In genomic region chr10:61150616-61151015, GRCm38 (mm10) we compare ENCODE assay signal across 19 mouse cellular contexts. TPM values are rescaled to one million over a fixed set of nuclear protein-coding genes. Genes with fewer than 3 reads are reported as not detected.
DNase-seq lines count a peak whose midpoint lies in the region; ATAC-seq and TF ChIP-seq lines count a peak whose summit lies in the region.
"Had no signal": no experiment of that assay in that cellular context is flagged by ENCODE, and none has a peak within 500 bp of the region (broad histone marks: within the 10 kb centered on the region; RNA-seq: fewer than 3 reads in every experiment).

No protein-coding gene starts in this region.

- DNase-seq in forebrain, embryonic 14.5 days (ENCODE audit: low spot score): peak; percentile 14
- no peak for DNase-seq in forebrain, embryonic 11.5 days (ENCODE audit: low spot score)
- DNase-seq in lung, postnatal 0 days (ENCODE audit: low spot score): peak; percentile 13
- DNase-seq in lung, postnatal 25 days (ENCODE audit: low spot score): no peak
- DNase-seq: cerebellum, adult 18-20 months; heart, adult 18-20 months; heart, postnatal 10 days; kidney, adult 9 months; layer of hippocampus, adult 9-11 months had no signal

- no peak for ATAC-seq in forebrain, embryonic 14.5 days
- no peak for ATAC-seq in forebrain, embryonic 11.5 days (replicated peaks; ENCODE audit: low FRiP score)
- ATAC-seq in lung, postnatal 0 days: no peak
- ATAC-seq in embryonic facial prominence, embryonic 15.5 days (ENCODE audit: insufficient number of reproducible peaks, low FRiP score, low TSS enrichment, low read depth): no peak
- no peak for ATAC-seq in megakaryocyte progenitor cell, adult 5-6 weeks (replicated peaks; ENCODE audit: poor library complexity)
- ATAC-seq: midbrain, embryonic 13.5 days had no signal

- peaks cover under 1% of the 10 kb centered on the region; the same call in 1 of the 2 replicates for H3K4me1 ChIP-seq in forebrain, embryonic 14.5 days (ENCODE audit: control insufficient read depth, insufficient read depth, low read length)
- 0 out of 2 replicates have a peak, but pooled peaks cover under 1% of the 10 kb centered on the region for H3K4me1 ChIP-seq in forebrain, embryonic 11.5 days (replicated peaks; ENCODE audit: control insufficient read depth, insufficient read depth, low read length)
- H3K4me1 ChIP-seq in lung, postnatal 0 days (ENCODE audit: insufficient read depth, low read depth, low read length): peaks cover 2% of the 10 kb centered on the region; the same call in 1 of the 2 replicates
- H3K4me1 ChIP-seq in bone marrow macrophage, adult 2 months (ENCODE audit: control insufficient read depth, insufficient read depth, low read length): peaks cover 27% of the 10 kb centered on the region
- H3K4me1 ChIP-seq in embryonic facial prominence, embryonic 15.5 days: peaks cover 5% of the 10 kb centered on the region

- H3K27me3 ChIP-seq in forebrain, embryonic 14.5 days (replicated peaks; ENCODE audit: control insufficient read depth, insufficient read depth, low read length): no peaks in the 10 kb centered on the region
- no peaks in the 10 kb centered on the region for H3K27me3 ChIP-seq in forebrain, embryonic 11.5 days (ENCODE audit: control insufficient read depth, insufficient read depth, low read length)
- H3K27me3 ChIP-seq in lung, postnatal 0 days (replicated peaks; ENCODE audit: insufficient read depth, low read length): no peaks in the 10 kb centered on the region
- no peaks in the 10 kb centered on the region for H3K27me3 ChIP-seq in embryonic facial prominence, embryonic 15.5 days
- H3K27me3 ChIP-seq: hindbrain, embryonic 15.5 days; midbrain, embryonic 13.5 days had no signal

- H3K4me3 ChIP-seq in forebrain, embryonic 14.5 days (ENCODE audit: low read depth, low read length): no peak overlapping the region
- no peak overlapping the region for H3K4me3 ChIP-seq in forebrain, embryonic 11.5 days (ENCODE audit: low read depth, low read length)
- no peak overlapping the region for H3K4me3 ChIP-seq in lung, postnatal 0 days (ENCODE audit: low read depth, low read length)
- H3K4me3 ChIP-seq in bone marrow macrophage, adult 2 months (ENCODE audit: insufficient read depth, low read length): no peak overlapping the region
- no peak overlapping the region for H3K4me3 ChIP-seq in embryonic facial prominence, embryonic 15.5 days (replicated peaks)
- H3K4me3 ChIP-seq: forebrain, embryonic 10.5 days; hindbrain, embryonic 15.5 days; midbrain, embryonic 13.5 days had no signal

- no peak for TF ChIP-seq POLR2A in bone marrow macrophage, adult 2 months (IDR thresholded peaks at IDR 0.05; ENCODE audit: borderline replicate concordance, low read depth, low read length)

- TF ChIP-seq EP300 in lung, postnatal 0 days (IDR thresholded peaks at IDR 0.05): no peak

- no peak overlapping the region for H3K27ac ChIP-seq in forebrain, embryonic 14.5 days (ENCODE audit: low read depth, low read length)
- H3K27ac ChIP-seq in forebrain, embryonic 11.5 days (ENCODE audit: low read depth, low read length): no peak overlapping the region
- no peak overlapping the region for H3K27ac ChIP-seq in lung, postnatal 0 days (ENCODE audit: low read length)
- 0 out of 2 replicates have a peak overlapping the region, but pooled peaks have one; percentile 43 for H3K27ac ChIP-seq in bone marrow macrophage, adult 2 months (ENCODE audit: insufficient read depth, low read depth, low read length)
- peak overlapping the region; percentile 55; the same call in 1 of the 2 replicates for H3K27ac ChIP-seq in embryonic facial prominence, embryonic 15.5 days (replicated peaks)
- H3K27ac ChIP-seq: forebrain, embryonic 10.5 days; hindbrain, embryonic 15.5 days; midbrain, embryonic 13.5 days had no signal

- no peak overlapping the region for H3K4me2 ChIP-seq in forebrain, embryonic 14.5 days (ENCODE audit: low read length)
- H3K4me2 ChIP-seq in forebrain, embryonic 11.5 days (ENCODE audit: low read depth, low read length, severe bottlenecking): no peak overlapping the region
- no peak overlapping the region for H3K4me2 ChIP-seq in lung, postnatal 0 days (replicated peaks; ENCODE audit: low read depth, low read length)
- H3K4me2 ChIP-seq in embryonic facial prominence, embryonic 15.5 days (replicated peaks): no peak overlapping the region
- H3K4me2 ChIP-seq: hindbrain, embryonic 15.5 days; midbrain, embryonic 13.5 days had no signal

- H3K9me3 ChIP-seq in forebrain, embryonic 14.5 days (replicated peaks; ENCODE audit: control insufficient read depth, low read length): no peaks in the 10 kb centered on the region
- H3K9me3 ChIP-seq in forebrain, embryonic 11.5 days (ENCODE audit: control insufficient read depth, low read length): no peaks in the 10 kb centered on the region
- H3K9me3 ChIP-seq in lung, postnatal 0 days (ENCODE audit: low read length): no peaks in the 10 kb centered on the region
- no peaks in the 10 kb centered on the region for H3K9me3 ChIP-seq in embryonic facial prominence, embryonic 15.5 days (replicated peaks)
- H3K9me3 ChIP-seq: forebrain, embryonic 10.5 days; hindbrain, embryonic 15.5 days; midbrain, embryonic 13.5 days had no signal

- 40% methylated on average over 6 of the region's 6 CpGs for WGBS in forebrain, embryonic 14.5 days
- WGBS in forebrain, embryonic 11.5 days: 61% methylated on average over 6 of the region's 6 CpGs
- WGBS in lung, postnatal 0 days: 18% methylated on average over 6 of the region's 6 CpGs
- 40% methylated on average over 6 of the region's 6 CpGs for WGBS in embryonic facial prominence, embryonic 15.5 days

- H3K9ac ChIP-seq in forebrain, embryonic 14.5 days (ENCODE audit: low read length): no peak overlapping the region
- H3K9ac ChIP-seq in forebrain, embryonic 11.5 days (ENCODE audit: low read length): no peak overlapping the region
- no peak overlapping the region for H3K9ac ChIP-seq in lung, postnatal 0 days (replicated peaks; ENCODE audit: low read depth)
- no peak overlapping the region for H3K9ac ChIP-seq in embryonic facial prominence, embryonic 15.5 days
- H3K9ac ChIP-seq: hindbrain, embryonic 15.5 days; midbrain, embryonic 13.5 days had no signal

- no peaks in the 10 kb centered on the region for H3K36me3 ChIP-seq in forebrain, embryonic 14.5 days (ENCODE audit: control insufficient read depth, insufficient read depth, low read length)
- H3K36me3 ChIP-seq in forebrain, embryonic 11.5 days (ENCODE audit: control insufficient read depth, insufficient read depth, low read length): no peaks in the 10 kb centered on the region
- no peaks in the 10 kb centered on the region for H3K36me3 ChIP-seq in lung, postnatal 0 days (ENCODE audit: insufficient read depth, low read length)
- H3K36me3 ChIP-seq in embryonic facial prominence, embryonic 15.5 days: no peaks in the 10 kb centered on the region
- H3K36me3 ChIP-seq: forebrain, embryonic 10.5 days; hindbrain, embryonic 15.5 days; midbrain, embryonic 13.5 days had no signal

- no peak for TF ChIP-seq CTCF in lung, postnatal 0 days (IDR thresholded peaks at IDR 0.05)
- TF ChIP-seq CTCF in bone marrow macrophage, adult 2 months (IDR thresholded peaks at IDR 0.05; ENCODE audit: low read depth, low read length): no peak

RNA-seq across cellular contexts. Expression of gene Sgpl1, which starts 3.1 kb away (rescaled TPM):
- polyA plus RNA-seq in forebrain, embryonic 14.5 days (2014; fragmentation: Nextera tagmentation; extraction: Ambion mirVana): 65.7 and 66.8 TPM in 2 replicates
- 78.0 and 83.0 TPM in 2 replicates for polyA plus RNA-seq in forebrain, embryonic 11.5 days (2014; fragmentation: Nextera tagmentation; extraction: Ambion mirVana)
- 33.7 and 36.3 TPM in 2 replicates for polyA plus RNA-seq in lung, postnatal 0 days (2015; fragmentation: Nextera tagmentation; extraction: Ambion mirVana)
- 268 and 282 TPM in 2 replicates for polyA plus RNA-seq in bone marrow macrophage, adult 2 months (2012; ENCODE audit: insufficient read depth, insufficient read length, missing spikeins)
- 63.4 and 66.7 TPM in 2 replicates for polyA plus RNA-seq in embryonic facial prominence, embryonic 15.5 days (2015; fragmentation: Nextera tagmentation; extraction: Ambion mirVana)
- total RNA-seq in megakaryocyte progenitor cell, adult 5-6 weeks (2015): 29.0 and 31.6 TPM in 2 replicates
- 23.3 and 24.6 TPM in 2 replicates for total RNA-seq in megakaryocyte progenitor cell, adult 5-6 weeks (2017)

RNA-seq across cellular contexts. Expression of gene Tbata, which starts 21.1 kb away (rescaled TPM):
- polyA plus RNA-seq in forebrain, embryonic 14.5 days (2014; fragmentation: Nextera tagmentation; extraction: Ambion mirVana): 1.4 and 2.5 TPM in 2 replicates
- not detected in 2 replicates for polyA plus RNA-seq in forebrain, embryonic 11.5 days (2014; fragmentation: Nextera tagmentation; extraction: Ambion mirVana)
- 2.1 and 2.5 TPM in 2 replicates for polyA plus RNA-seq in lung, postnatal 0 days (2015; fragmentation: Nextera tagmentation; extraction: Ambion mirVana)
- not detected in 2 replicates for polyA plus RNA-seq in bone marrow macrophage, adult 2 months (2012; ENCODE audit: insufficient read depth, insufficient read length, missing spikeins)
- polyA plus RNA-seq in embryonic facial prominence, embryonic 15.5 days (2015; fragmentation: Nextera tagmentation; extraction: Ambion mirVana): 1.3 and 1.5 TPM in 2 replicates
- not detected in 2 replicates for total RNA-seq in megakaryocyte progenitor cell, adult 5-6 weeks (2015)
- not detected in 2 replicates for total RNA-seq in megakaryocyte progenitor cell, adult 5-6 weeks (2017)
- total RNA-seq: ES-E14; gastrocnemius, adult 18-20 months; heart, adult 18-20 months; heart, postnatal 10 days had no signal
- polyA plus RNA-seq: C2C12; forebrain, embryonic 10.5 days; liver, embryonic 16.5 days had no signal

Comparison
In these comparisons a context has a peak if more than half of its experiments do, and no peak if none do; other contexts are left out.
1. DNase-seq: peak in forebrain, embryonic 14.5 days (single experiment) and lung, postnatal 0 days (single experiment); none in forebrain, embryonic 11.5 days (single experiment) and lung, postnatal 25 days (single experiment).
2. H3K27ac ChIP-seq: peak in bone marrow macrophage, adult 2 months (single experiment) and embryonic facial prominence, embryonic 15.5 days (single experiment); none in forebrain, embryonic 14.5 days (single experiment), forebrain, embryonic 11.5 days (single experiment) and lung, postnatal 0 days (single experiment).